Mouse (Mus musculus): ENCODE measurements at regions not wholly inside any gene's neighbourhood (a gene's known extent, or its start where the extent isn't known, plus 50 kb on each side); places are given as distances from the start of the nearest gene placed in this dataset.
A peak's percentile ranks its signal among the peaks of the same experiment; 100 is the strongest.

GRCm38 (mm10) chr4:53219351-53219750 lies 59.7 kb upstream of the Abca1 start:
- peak; percentile 47 to 68 for DNase-seq (ENCODE audit: low spot score in 2 of 2)

DNA sequence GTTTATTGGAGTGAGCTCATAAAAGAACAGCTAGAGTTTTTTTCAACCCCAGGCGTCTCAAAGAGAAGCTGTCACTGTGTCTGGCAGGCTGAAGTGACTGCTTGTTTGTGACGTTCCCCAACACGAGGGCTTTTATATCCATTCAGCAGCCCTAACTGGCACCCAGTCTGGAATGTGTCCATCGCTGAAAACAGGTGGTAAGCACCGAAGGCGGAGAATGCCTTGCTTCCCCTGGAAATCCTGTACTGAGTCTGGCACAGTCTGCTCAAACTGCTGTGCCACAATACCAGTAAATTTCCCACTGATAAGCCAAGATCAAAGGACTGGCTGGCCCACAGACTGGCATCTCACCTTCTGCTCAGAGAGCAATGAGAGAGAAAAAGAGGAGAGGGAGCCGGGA lies 59.1 kb upstream of the Abca1 start:
- DNase-seq (ENCODE audit: low spot score in 2 of 2), result peak; percentile 78 to 89

- DNase-seq (ENCODE audit: low spot score in 2 of 2), result no peak
These were observed 58.6 kb upstream of the Abca1 start for GRCm38 (mm10) chr4:53218291-53218640.

- DNase-seq (ENCODE audit: low spot score in 2 of 2), result peak; percentile 80 to 86
These were observed 58.1 kb upstream of the Abca1 start for GRCm38 (mm10) chr4:53217608-53218290.

- DNase-seq (ENCODE audit: low spot score in 2 of 2), result no peak
These were observed 52.8 kb upstream of the Abca1 start for GRCm38 (mm10) chr4:53212541-53212940.

DNA sequence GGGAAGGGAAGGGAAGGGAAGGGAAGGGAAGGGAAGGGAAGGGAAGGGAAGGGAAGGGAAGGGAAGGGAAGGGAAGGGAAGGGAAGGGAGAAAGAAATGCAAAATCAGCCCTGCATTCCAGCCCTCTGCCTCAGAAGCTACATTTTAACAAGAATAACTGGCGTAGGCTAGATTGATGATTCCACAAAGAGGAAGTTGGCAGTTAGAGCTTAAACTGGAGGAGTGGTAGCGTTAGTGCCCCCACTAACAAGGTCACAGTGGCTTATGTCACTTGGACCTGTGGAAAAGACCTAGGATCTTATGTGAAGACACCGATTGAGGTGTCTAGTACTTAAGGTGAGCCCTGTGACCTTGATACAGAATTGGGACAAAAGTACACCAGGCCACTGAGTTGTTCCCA lies 51.0 kb upstream of the Abca1 start:
- no peak for DNase-seq (ENCODE audit: low spot score in 2 of 2)
